Mouse (Mus musculus) hindbrain, postnatal 0 days (tissue): ENCODE results near the gene Kcnn3. TPM values are rescaled to one million over a fixed set of nuclear protein-coding genes. Genes with fewer than 3 reads are reported as not detected.

Experiments
- ATAC-seq: fragments of 200-750 bp; cut with Nextera tagmentation; 2 replicates; pipeline ENCODE4 v1.8.0; 2017; ENCODE audit warnings: mild to moderate bottlenecking, moderate TSS enrichment, moderate library complexity
- DNase-seq: peaks from one replicate; pipeline ENCODE4 v3.0.0-alpha.2; 2015; ENCODE audit warnings: low spot score
- H3K27ac ChIP-seq: fragments of 300-500 bp; sonication (generic); 2 replicates; pipeline ENCODE4 v1.5.1; 2014; ENCODE audit warnings: mild to moderate bottlenecking
- H3K27me3 ChIP-seq: fragments of 300-500 bp; sonication (generic); 2 replicates; pipeline ENCODE4 v1.6.1; 2014; ENCODE audit warnings: low read length, mixed read lengths; ENCODE audit not compliant: insufficient read depth
- H3K36me3 ChIP-seq: fragments of 300-500 bp; sonication (generic); 2 replicates; pipeline ENCODE4 v1.6.1; 2014; ENCODE audit warnings: low read length, mixed read lengths; ENCODE audit not compliant: insufficient read depth
- H3K4me1 ChIP-seq: fragments of 300-500 bp; sonication (generic); 2 replicates; pipeline ENCODE4 v1.6.1; 2014; ENCODE audit warnings: antibody characterized with exemption, low read length, mixed read lengths; ENCODE audit not compliant: insufficient read depth
- H3K4me2 ChIP-seq: fragments of 300-500 bp; sonication (generic); 2 replicates; pipeline ENCODE4 v1.6.1; 2014; ENCODE audit warnings: low read depth, mild to moderate bottlenecking, low read length, moderate library complexity, mixed read lengths
- H3K4me3 ChIP-seq: fragments of 300-500 bp; sonication (generic); 2 replicates; pipeline ENCODE4 v1.5.1; 2014; ENCODE audit warnings: low read length
- H3K9ac ChIP-seq: fragments of 300-500 bp; sonication (generic); replicated peaks from 2 replicates; pipeline ENCODE4 v1.6.1; 2014; ENCODE audit warnings: mild to moderate bottlenecking, low read length, moderate library complexity, mixed read lengths
- H3K9me3 ChIP-seq: fragments of 300-500 bp; sonication (generic); 2 replicates; pipeline ENCODE4 v1.6.1; 2016; ENCODE audit warnings: low read length, mixed read lengths
- CTCF ChIP-seq: IDR thresholded peaks from 2 replicates; pipeline ENCODE4 v1.5.1; 2016; ENCODE audit warnings: antibody characterized with exemption, control low read depth, low read depth
- WGBS: fragments of 180-500 bp; shearing (Covaris S2); extraction: QIAGEN DNeasy Blood & Tissue Kit; methylation state at CpG from one replicate; pipeline ENCODE4 v1.1.7; 2014; 5-methylcytosine and 5-hydroxymethylcytosine counted together
- polyA plus RNA-seq: library from polyadenylated mRNA; unstranded; fragments of >200 nt; fragmentation: Nextera tagmentation; extraction: Ambion mirVana; gene quantifications from 2 replicates; pipeline ENCODE4 v1.2.1, GENCODE M21; 2015
- total RNA-seq: library from RNA; depleted of rRNA; stranded (reverse); fragments of >200 nt; gene quantifications from 2 replicates; pipeline ENCODE4 v1.2.3, GENCODE M21; 2014

The Kcnn3 gene
- total and polyA plus RNA-seq, 2 experiments from 2014 or later, result 7.4 to 27.3 TPM

DNA sequence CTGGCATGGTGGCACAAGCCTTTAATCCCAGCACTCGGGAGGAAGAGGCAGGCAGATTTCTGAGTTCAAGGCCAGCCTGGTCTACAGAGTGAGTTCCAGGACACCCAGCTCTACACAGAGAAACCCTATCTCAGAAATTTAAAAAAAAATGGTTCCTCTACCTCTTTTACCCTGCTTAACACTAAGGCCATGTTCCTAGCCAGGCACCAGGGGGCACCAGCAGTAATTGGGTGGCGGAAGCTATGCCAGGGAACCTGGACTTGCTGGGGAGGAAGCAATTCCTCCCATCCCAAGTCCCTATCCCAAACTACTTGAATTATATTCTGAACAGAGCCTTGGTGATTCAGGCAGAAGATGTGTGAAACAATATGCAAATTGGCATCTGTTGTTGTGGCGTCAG is 9.8 kb downstream of the Kcnn3 start:
- no peak for DNase-seq
- H3K4me3 ChIP-seq, result no peak overlapping the region
- peak; percentile 38 for TF ChIP-seq CTCF
- no peaks in the 10 kb centered on the region for H3K36me3 ChIP-seq
- 70% methylated on average over 3 of the region's 3 CpGs for WGBS
- H3K9ac ChIP-seq, result no peak overlapping the region
- ATAC-seq, result no peak
- H3K4me1 ChIP-seq, result peaks cover 9% of the 10 kb centered on the region; the same call in 1 of the 2 replicates
- H3K27ac ChIP-seq, result no peak overlapping the region
- H3K27me3 ChIP-seq, result no peaks in the 10 kb centered on the region
- no peaks in the 10 kb centered on the region for H3K9me3 ChIP-seq
- H3K4me2 ChIP-seq, result no peak overlapping the region

GRCm38 (mm10) chr3:89534566-89535097 is 14.7 kb downstream of the Kcnn3 start:
- no peaks in the 10 kb centered on the region for H3K36me3 ChIP-seq
- H3K4me2 ChIP-seq, result no peak overlapping the region
- peak; percentile 80 for DNase-seq
- H3K4me3 ChIP-seq, result no peak overlapping the region
- no peaks in the 10 kb centered on the region for H3K9me3 ChIP-seq
- H3K9ac ChIP-seq, result no peak overlapping the region
- H3K27me3 ChIP-seq, result no peaks in the 10 kb centered on the region
- no peak for TF ChIP-seq CTCF
- H3K4me1 ChIP-seq, result peaks cover 9% of the 10 kb centered on the region
- WGBS, result 27% methylated on average over 6 of the region's 6 CpGs
- ATAC-seq, result peak; percentile 65
- H3K27ac ChIP-seq, result peak overlapping the region; percentile 41; the same call in 1 of the 2 replicates

DNA sequence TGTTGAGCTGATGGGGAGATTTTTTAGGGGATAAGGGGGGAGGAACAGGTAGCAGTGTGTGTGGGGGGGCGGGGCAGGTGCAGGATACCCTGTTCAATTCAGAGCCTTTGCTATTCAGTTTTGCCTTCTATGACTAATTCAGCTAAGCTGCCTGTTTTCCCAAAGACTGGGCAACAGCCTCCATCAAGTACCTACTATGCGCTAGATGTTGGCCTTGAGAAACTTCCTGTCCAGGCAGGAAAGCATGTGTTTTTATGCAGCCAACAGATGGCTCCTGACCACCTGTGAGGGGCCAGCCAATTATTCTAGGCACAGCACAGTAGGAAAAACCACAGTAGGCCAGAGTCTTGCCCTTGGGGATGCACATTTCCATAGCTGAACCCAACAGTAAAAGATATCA is 15.2 kb downstream of the Kcnn3 start:
- TF ChIP-seq CTCF, result no peak
- Histone ChIP-seq H3K9ac (no peak overlapping the region), H3K27ac (no peak overlapping the region; the same call in 1 of the 2 replicates), H3K9me3 (no peaks in the 10 kb centered on the region), H3K4me1 (peaks cover 9% of the 10 kb centered on the region), H3K4me3 (no peak overlapping the region), H3K27me3 (no peaks in the 10 kb centered on the region), H3K4me2 (no peak overlapping the region), H3K36me3 (no peaks in the 10 kb centered on the region)
- ATAC-seq (no peak), DNase-seq (no peak)
- WGBS, result 82% methylated on average over 2 of the region's 2 CpGs

- no peaks in the 10 kb centered on the region for H3K9me3 ChIP-seq
- H3K27me3 ChIP-seq, result no peaks in the 10 kb centered on the region
- no peak overlapping the region for H3K27ac ChIP-seq
- H3K4me2 ChIP-seq, result no peak overlapping the region
- peak; percentile 32 for DNase-seq
- WGBS, result 52% methylated on average over 10 of the region's 10 CpGs
- no peak overlapping the region for H3K9ac ChIP-seq
- no peak for TF ChIP-seq CTCF
- no peak overlapping the region for H3K4me3 ChIP-seq
- H3K4me1 ChIP-seq, result peaks cover 9% of the 10 kb centered on the region
- ATAC-seq, result 0 out of 2 replicates have a peak, but pooled peaks have one; percentile 27
- no peaks in the 10 kb centered on the region for H3K36me3 ChIP-seq
These were observed 19.2 kb downstream of the Kcnn3 start for GRCm38 (mm10) chr3:89539036-89539739.

DNA sequence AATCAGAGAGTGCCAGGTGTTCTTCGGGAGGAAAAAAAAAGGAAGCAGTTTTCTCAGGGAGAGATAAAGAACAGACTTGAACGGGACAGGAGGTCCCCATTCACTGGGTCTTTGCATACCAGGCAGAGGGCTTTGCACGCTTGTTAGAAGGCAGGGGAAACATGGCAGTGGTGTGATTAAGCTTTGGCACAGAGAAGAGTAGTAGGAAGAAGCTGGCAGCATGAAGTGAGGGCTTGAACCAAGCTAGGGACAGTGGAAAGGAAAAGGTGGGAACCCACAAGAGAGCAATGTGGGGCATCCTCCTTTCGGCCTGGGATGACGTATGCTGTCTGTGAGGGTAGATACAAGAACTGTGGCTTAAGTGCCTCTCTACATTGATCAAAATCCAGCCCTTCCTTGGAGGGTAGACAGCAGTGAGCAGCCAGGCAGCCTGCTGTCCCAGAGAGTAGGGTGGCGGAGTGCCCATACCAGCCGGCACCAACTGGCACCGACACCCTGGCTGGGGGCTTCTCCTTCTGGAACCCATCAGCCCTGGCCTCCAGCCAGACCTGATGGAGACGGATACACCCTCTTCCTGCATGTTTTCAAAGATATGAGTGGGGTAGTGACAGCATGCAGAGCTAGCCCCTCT is 19.9 kb downstream of the Kcnn3 start:
- TF ChIP-seq CTCF, result no peak
- 42% methylated on average over 9 of the region's 9 CpGs for WGBS
- Histone ChIP-seq H3K36me3 (no peaks in the 10 kb centered on the region), H3K9me3 (no peaks in the 10 kb centered on the region), H3K4me2 (no peak overlapping the region), H3K4me3 (no peak overlapping the region), H3K9ac (no peak overlapping the region), H3K27me3 (no peaks in the 10 kb centered on the region), H3K4me1 (peaks cover 4% of the 10 kb centered on the region; the same call in 1 of the 2 replicates), H3K27ac (no peak overlapping the region)
- peak; percentile 73 for ATAC-seq
- peak; percentile 76 for DNase-seq

GRCm38 (mm10) chr3:89540371-89540743 is 20.4 kb downstream of the Kcnn3 start:
- Histone ChIP-seq H3K27me3 (no peaks in the 10 kb centered on the region), H3K36me3 (no peaks in the 10 kb centered on the region), H3K4me2 (no peak overlapping the region), H3K4me1 (no peaks in the 10 kb centered on the region), H3K27ac (no peak overlapping the region), H3K9ac (no peak overlapping the region), H3K9me3 (no peaks in the 10 kb centered on the region), H3K4me3 (no peak overlapping the region)
- ATAC-seq (no peak), DNase-seq (no peak)
- TF ChIP-seq CTCF, result no peak
- WGBS, result 67% methylated on average over 6 of the region's 6 CpGs
